Mouse (Mus musculus) embryo, embryonic 9.5 days (tissue): ENCODE measurements around the gene Vrk2.
A peak's percentile ranks its signal among the peaks of the same experiment; 100 is the strongest.

ENCODE experiments used
- DNase-seq: peaks from one replicate; pipeline ENCODE4 v3.0.0-alpha.2; 2017; ENCODE audit errors: extremely low spot score

Vrk2 gene

GRCm38 (mm10) chr11:26537816-26538215 lies 56.0 kb downstream of the Vrk2 start:
- no peak for DNase-seq

- no peak for DNase-seq
Measured at GRCm38 (mm10) chr11:26533828-26534119, 60.0 kb downstream of the Vrk2 start.

- no peak for DNase-seq
Measured at GRCm38 (mm10) chr11:26532994-26533827, 60.6 kb downstream of the Vrk2 start.

GRCm38 (mm10) chr11:26526861-26527260 lies 66.9 kb downstream of the Vrk2 start:
- no peak for DNase-seq

GRCm38 (mm10) chr11:26518991-26519390 lies 74.8 kb downstream of the Vrk2 start:
- DNase-seq, result no peak

- no peak for DNase-seq
Measured at GRCm38 (mm10) chr11:26516086-26516485, 77.7 kb downstream of the Vrk2 start.

- no peak for DNase-seq
Measured at GRCm38 (mm10) chr11:26513683-26514082, 80.1 kb downstream of the Vrk2 start.

- no peak for DNase-seq
Measured at GRCm38 (mm10) chr11:26495951-26496350, 97.8 kb downstream of the Vrk2 start.

GRCm38 (mm10) chr11:26489761-26490466 lies 103.9 kb downstream of the Vrk2 start:
- DNase-seq, result peak; percentile 64

GRCm38 (mm10) chr11:26481691-26482242 lies 112.0 kb downstream of the Vrk2 start:
- DNase-seq, result no peak

GRCm38 (mm10) chr11:26477037-26477739 lies 116.6 kb downstream of the Vrk2 start:
- DNase-seq, result no peak

GRCm38 (mm10) chr11:26454081-26454480 lies 139.7 kb downstream of the Vrk2 start:
- no peak for DNase-seq

- DNase-seq, result no peak
Measured at GRCm38 (mm10) chr11:26452693-26453092, 141.1 kb downstream of the Vrk2 start.

- DNase-seq, result no peak
Measured at GRCm38 (mm10) chr11:26451228-26451627, 142.6 kb downstream of the Vrk2 start.

GRCm38 (mm10) chr11:26450636-26451035 lies 143.2 kb downstream of the Vrk2 start:
- DNase-seq, result no peak

GRCm38 (mm10) chr11:26449789-26450188 lies 144.0 kb downstream of the Vrk2 start:
- no peak for DNase-seq

- no peak for DNase-seq
Measured at GRCm38 (mm10) chr11:26444374-26444773, 149.4 kb downstream of the Vrk2 start.

- no peak for DNase-seq
Measured at GRCm38 (mm10) chr11:26441121-26441520, 152.7 kb downstream of the Vrk2 start.

GRCm38 (mm10) chr11:26437818-26438217 lies 156.0 kb downstream of the Vrk2 start:
- no peak for DNase-seq

- DNase-seq, result no peak
Measured at GRCm38 (mm10) chr11:26434229-26434628, 159.6 kb downstream of the Vrk2 start.

GRCm38 (mm10) chr11:26421472-26421871 lies 172.3 kb downstream of the Vrk2 start:
- DNase-seq, result no peak
